24 mouse cellular contexts compared by ENCODE assay signal in genomic region chr19:41517006-41517405, GRCm38 (mm10).
"Had no signal": no experiment of that assay in that cellular context is flagged by ENCODE, and none has a peak within 500 bp of the region (broad histone marks: within the 10 kb centered on the region; RNA-seq: fewer than 3 reads in every experiment).

No protein-coding gene starts in this region.

- H3K9ac ChIP-seq: heart, embryonic 12.5 days; hindbrain, embryonic 12.5 days; hindbrain, embryonic 14.5 days; intestine, embryonic 15.5 days; limb, embryonic 12.5 days had no signal

- ATAC-seq: hindbrain, embryonic 16.5 days; inflammation-experienced regulatory T-cells, adult 6 months; intestine, embryonic 15.5 days; intestine, postnatal 0 days had no signal

- H3K27ac ChIP-seq: heart, adult 2 months; hindbrain, embryonic 10.5 days; hindbrain, embryonic 12.5 days; hindbrain, embryonic 14.5 days; intestine, embryonic 15.5 days; layer of hippocampus, adult 2 months; left cerebral cortex, adult 2 months; limb, embryonic 10.5 days; limb, embryonic 12.5 days had no signal

- H3K27me3 ChIP-seq: heart, embryonic 12.5 days; hindbrain, embryonic 12.5 days; intestine, embryonic 15.5 days; limb, embryonic 12.5 days had no signal

- DNase-seq: gastrocnemius, postnatal 14 days; gastrocnemius, postnatal 36 days; heart, adult 11 months; heart, adult 2 months; heart, postnatal 10 days; heart, postnatal 4 days; kidney, adult 18-20 months; kidney, adult 8-10 months; kidney, postnatal 10 days; kidney, postnatal 25 days; kidney, postnatal 4 days; liver had no signal

- H3K36me3 ChIP-seq: heart, embryonic 12.5 days; hindbrain, embryonic 10.5 days; hindbrain, embryonic 12.5 days; intestine, embryonic 15.5 days; limb, embryonic 10.5 days; limb, embryonic 12.5 days had no signal

- H3K9me3 ChIP-seq: heart, embryonic 12.5 days; hindbrain, embryonic 10.5 days; hindbrain, embryonic 12.5 days; intestine, embryonic 15.5 days; limb, embryonic 10.5 days; limb, embryonic 12.5 days had no signal

- H3K4me2 ChIP-seq: heart, embryonic 12.5 days; hindbrain, embryonic 12.5 days; hindbrain, embryonic 14.5 days; intestine, embryonic 15.5 days; limb, embryonic 12.5 days had no signal

- H3K4me3 ChIP-seq: heart, adult 2 months; heart, embryonic 12.5 days; hindbrain, embryonic 10.5 days; hindbrain, embryonic 12.5 days; intestine, embryonic 15.5 days; layer of hippocampus, adult 2 months; left cerebral cortex, adult 2 months; limb, embryonic 10.5 days; limb, embryonic 12.5 days had no signal

- H3K4me1 ChIP-seq: intestine, embryonic 15.5 days; limb, embryonic 10.5 days; limb, embryonic 12.5 days had no signal
